Mouse (Mus musculus) heart, adult 2 months (tissue): ENCODE results near the gene Schip1. TPM values are rescaled to one million over a fixed set of nuclear protein-coding genes. Genes with fewer than 3 reads are reported as not detected.

Source experiments
- DNase-seq, 2 experiments: peaks; one replicate each; pipeline ENCODE4 v3.0.0; 2021
- H3K27ac ChIP-seq: fragments of 200-600 bp; 2 replicates; pipeline ENCODE4 v1.8.1; 2022
- H3K27me3 ChIP-seq: fragments of 200-500 bp; 2 replicates; pipeline ENCODE4 v1.6.1; 2012; ENCODE audit warnings: mild to moderate bottlenecking, low read length, inconsistent platforms, mixed read lengths; ENCODE audit not compliant: control insufficient read depth, insufficient read depth
- H3K36me3 ChIP-seq: fragments of 200-500 bp; 2 replicates; pipeline ENCODE4 v1.6.1; 2012; ENCODE audit warnings: low read length, inconsistent platforms; ENCODE audit not compliant: control insufficient read depth, insufficient read depth
- H3K4me1 ChIP-seq: fragments of 200-500 bp; 2 replicates; pipeline ENCODE4 v1.6.1; 2011; ENCODE audit warnings: low read length; ENCODE audit not compliant: control insufficient read depth, insufficient read depth
- H3K4me3 ChIP-seq: fragments of 200-600 bp; 2 replicates; pipeline ENCODE4 v1.8.1; 2022
- H3K79me2 ChIP-seq: fragments of 200-500 bp; replicated peaks from 2 replicates; pipeline ENCODE4 v1.6.1; 2012; ENCODE audit warnings: mild to moderate bottlenecking, inconsistent platforms, low read length, moderate library complexity, mixed read lengths; ENCODE audit not compliant: control insufficient read depth, insufficient read depth
- H3K9ac ChIP-seq: fragments of 200-500 bp; 2 replicates; pipeline ENCODE4 v1.6.1; 2012; ENCODE audit warnings: low read depth, mild to moderate bottlenecking, control low read depth, inconsistent platforms, low read length, mixed read lengths
- CTCF ChIP-seq: fragments of 200-600 bp; IDR thresholded peaks from 2 replicates; pipeline ENCODE4 v1.8.1; 2022; ENCODE audit warnings: antibody characterized with exemption, mild to moderate bottlenecking, moderate library complexity
- EP300 ChIP-seq: fragments of 200-500 bp; IDR thresholded peaks from 2 replicates; pipeline ENCODE4 v1.6.1; 2011; ENCODE audit warnings: low read depth, low read length, control low read depth; ENCODE audit not compliant: insufficient read depth
- POLR2A ChIP-seq: fragments of 200-500 bp; IDR thresholded peaks from 2 replicates; pipeline ENCODE4 v1.6.1; 2011; ENCODE audit warnings: mild to moderate bottlenecking, low read depth, low read length, control low read depth; ENCODE audit not compliant: insufficient read depth
- WGBS: fragments of 180-500 bp; shearing (Covaris S2); methylation state at CpG from one replicate; pipeline ENCODE4 v1.1.7; 2018; 5-methylcytosine and 5-hydroxymethylcytosine counted together
- intact Hi-C: fragments of 180-260 bp; cut with DNase I; formaldehyde crosslinking; loops from one replicate; pipeline ENCODE4 v1.15.1; 2025
- polyA plus RNA-seq: library from polyadenylated mRNA; depleted of rRNA; stranded (reverse); fragments of >200 nt; gene quantifications from 2 replicates; pipeline ENCODE4 v1.2.3, GENCODE M21; 2012
- total RNA-seq, 2 experiments: library from RNA; stranded (reverse); gene quantifications; 2 replicates each; pipeline ENCODE4 v1.2.3; 2021

Schip1 gene
- total and polyA plus RNA-seq, 3 experiments = 44.3 to 181 (median 163) TPM

GRCm38 (mm10) chr3:68105081-68105685, 40.6 kb downstream of the Schip1 start:
- no peak for TF ChIP-seq CTCF
- no peak for TF ChIP-seq EP300
- TF ChIP-seq POLR2A = no peak
- no peaks in the 10 kb centered on the region for H3K36me3 ChIP-seq

GRCm38 (mm10) chr3:68121338-68121737, 56.7 kb downstream of the Schip1 start:
- Histone ChIP-seq H3K9ac (no peak overlapping the region), H3K79me2 (no peaks in the 10 kb centered on the region), H3K27ac (no peak overlapping the region), H3K36me3 (no peaks in the 10 kb centered on the region), H3K4me3 (no peak overlapping the region), H3K27me3 (no peaks in the 10 kb centered on the region), H3K4me1 (no peaks in the 10 kb centered on the region)
- TF ChIP-seq POLR2A (no peak), CTCF (no peak), EP300 (no peak)
- intact Hi-C loops = no loop called here
- WGBS = 4% methylated on average over 5 of the region's 5 CpGs
- peak in 1 of 2 experiments; percentile 5 for DNase-seq

More at GRCm38 (mm10) chr3:68105081-68105685, 40.6 kb downstream of the Schip1 start:
- no peaks in the 10 kb centered on the region for H3K4me1 ChIP-seq
- DNase-seq = no peak
- H3K79me2 ChIP-seq = no peaks in the 10 kb centered on the region
- H3K27ac ChIP-seq = no peak overlapping the region
- H3K9ac ChIP-seq = no peak overlapping the region
- 56% methylated on average over 2 of the region's 2 CpGs for WGBS
- no peak overlapping the region for H3K4me3 ChIP-seq
- intact Hi-C loops = no loop called here
- no peaks in the 10 kb centered on the region for H3K27me3 ChIP-seq

- intact Hi-C loops = no loop called here
- TF ChIP-seq EP300 (no peak), CTCF (no peak), POLR2A (no peak)
- Histone ChIP-seq H3K9ac (no peak overlapping the region), H3K4me1 (no peaks in the 10 kb centered on the region), H3K36me3 (no peaks in the 10 kb centered on the region), H3K4me3 (no peak overlapping the region), H3K79me2 (no peaks in the 10 kb centered on the region), H3K27me3 (no peaks in the 10 kb centered on the region), H3K27ac (no peak overlapping the region)
- 73% methylated on average over 6 of the region's 6 CpGs for WGBS
- DNase-seq = no peak
These were observed 61.8 kb downstream of the Schip1 start for GRCm38 (mm10) chr3:68126284-68126856.

- Histone ChIP-seq H3K4me3 (no peak overlapping the region), H3K27ac (no peak overlapping the region), H3K36me3 (no peaks in the 10 kb centered on the region), H3K4me1 (no peaks in the 10 kb centered on the region), H3K9ac (no peak overlapping the region), H3K79me2 (no peaks in the 10 kb centered on the region), H3K27me3 (no peaks in the 10 kb centered on the region)
- WGBS = 84% methylated on average over 1 of the region's 1 CpGs
- intact Hi-C loops = no loop called here
- no peak for TF ChIP-seq POLR2A
- no peak for TF ChIP-seq EP300
- no peak for TF ChIP-seq CTCF
- no peak for DNase-seq
These were observed 65.8 kb downstream of the Schip1 start for GRCm38 (mm10) chr3:68130386-68130785.

- H3K9ac ChIP-seq = no peak overlapping the region
- H3K4me1 ChIP-seq = no peaks in the 10 kb centered on the region
- intact Hi-C loops = no loop called here
- no peaks in the 10 kb centered on the region for H3K79me2 ChIP-seq
- 69% methylated on average over 5 of the region's 5 CpGs for WGBS
- no peak for TF ChIP-seq POLR2A
- TF ChIP-seq CTCF = no peak
- no peak for TF ChIP-seq EP300
- no peaks in the 10 kb centered on the region for H3K27me3 ChIP-seq
- no peaks in the 10 kb centered on the region for H3K36me3 ChIP-seq
- H3K4me3 ChIP-seq = no peak overlapping the region
- no peak overlapping the region for H3K27ac ChIP-seq
- DNase-seq = no peak
These were observed 74.4 kb downstream of the Schip1 start for GRCm38 (mm10) chr3:68138833-68139627.

- 82% methylated on average over 8 of the region's 8 CpGs for WGBS
- Histone ChIP-seq H3K4me3 (no peak overlapping the region), H3K4me1 (no peaks in the 10 kb centered on the region), H3K27ac (no peak overlapping the region), H3K36me3 (no peaks in the 10 kb centered on the region), H3K27me3 (no peaks in the 10 kb centered on the region), H3K79me2 (no peaks in the 10 kb centered on the region), H3K9ac (no peak overlapping the region)
- intact Hi-C loops = no loop called here
- TF ChIP-seq POLR2A (no peak), EP300 (no peak), CTCF (no peak)
- no peak for DNase-seq
These were observed 86.1 kb downstream of the Schip1 start for GRCm38 (mm10) chr3:68150688-68151087.
